Mouse (Mus musculus) adrenal gland, adult 8-10 months (tissue): ENCODE data around the gene Dnm2. TPM values are rescaled to one million over a fixed set of nuclear protein-coding genes. Genes with fewer than 3 reads are reported as not detected.
A peak's percentile ranks its signal among the peaks of the same experiment; 100 is the strongest.

Source experiments
- DNase-seq: peaks from one replicate; pipeline ENCODE4 v3.0.0; 2022
- microRNA-seq, 2 experiments: library from miRNA; unstranded; fragments of <30 nt; microRNA quantifications; one replicate each; pipeline ENCODE4 v1.2.0; 2022
- total RNA-seq, 4 experiments: library from RNA; stranded (reverse); gene quantifications; 2 replicates each; pipeline ENCODE4 v1.2.4; 2022

Dnm2 gene
- total RNA-seq, 4 experiments from 2014 or later = 106 to 132 (median 114) TPM

- DNase-seq = no peak
Measured at GRCm38 (mm10) chr9:21546789-21547074, 122.0 kb downstream of the Dnm2 start, which contains the start of gene Carm1. Gene Carm1, plus strand, starts transcription at chr9:21546894.

GRCm38 (mm10) chr9:21547075-21547941, 122.6 kb downstream of the Dnm2 start:
- DNase-seq = peak; percentile 53

- no peak for DNase-seq
Measured at GRCm38 (mm10) chr9:21551049-21551448, 126.3 kb downstream of the Dnm2 start.

- DNase-seq = no peak
Measured at GRCm38 (mm10) chr9:21553607-21554273, 129.0 kb downstream of the Dnm2 start.

GRCm38 (mm10) chr9:21555198-21555742, 130.6 kb downstream of the Dnm2 start:
- DNase-seq = no peak

GRCm38 (mm10) chr9:21556996-21557395, 132.3 kb downstream of the Dnm2 start:
- no peak for DNase-seq

Small RNA genes within 50 kb of the gene (microRNA-seq; reads per million reads assigned to microRNA genes)
- gene Mir199a-1 = 0 to 0.18 reads per million in 2 experiments

Other genes starting within 250 kb of the Dnm2 start
- 10 to 100 TPM; 50.7 to 62.6 (median 57.4) TPM for gene Keap1, start 185.5 kb upstream of the Dnm2 start, total RNA-seq
- under 1 TPM; 0.27 to 0.75 (median 0.46) TPM for gene S1pr5, start 176.5 kb upstream of the Dnm2 start, total RNA-seq
- gene Atg4d, start 159.6 kb upstream of the Dnm2 start, total RNA-seq = 10 to 100 TPM; 38.7 to 47.3 (median 40.8) TPM
- gene Kri1, start 136.9 kb upstream of the Dnm2 start, total RNA-seq = 10 to 100 TPM; 33.0 to 52.0 (median 41.8) TPM
- 10 to 100 TPM; 11.9 to 24.1 (median 18.5) TPM for gene Cdkn2d, start 133.5 kb upstream of the Dnm2 start, total RNA-seq
- under 1 TPM in 1 of 4 experiments, not detected in 3; 0.23 TPM for gene Ap1m2, start 112.6 kb upstream of the Dnm2 start, total RNA-seq
- 100 to 1,000 TPM in 1 of 4 experiments, 10 to 100 TPM in 3; 39.0 to 103 (median 67.3) TPM for gene Slc44a2, start 104.2 kb upstream of the Dnm2 start, total RNA-seq
- 10 to 100 TPM; 47.3 to 86.4 (median 66.0) TPM for gene Ilf3, start 57.0 kb upstream of the Dnm2 start, total RNA-seq
- gene Qtrt1, start 13.1 kb upstream of the Dnm2 start, total RNA-seq = 10 to 100 TPM; 18.2 to 23.4 (median 19.0) TPM
- 10 to 100 TPM; 33.2 to 41.1 (median 37.1) TPM for gene Tmed1, start 85.3 kb downstream of the Dnm2 start, total RNA-seq
- 1 to 10 TPM in 3 of 4 experiments, under 1 TPM in 1; 0.77 to 2.3 (median 1.6) TPM for gene AB124611, start 101.3 kb downstream of the Dnm2 start, total RNA-seq
- 10 to 100 TPM; 37.7 to 59.2 (median 52.6) TPM for gene Carm1, start 122.0 kb downstream of the Dnm2 start, total RNA-seq
- gene Timm29, start 167.8 kb downstream of the Dnm2 start, total RNA-seq = 10 to 100 TPM; 61.4 to 80.6 (median 69.3) TPM
- gene Yipf2, start 167.9 kb downstream of the Dnm2 start, total RNA-seq = 10 to 100 TPM; 33.2 to 52.0 (median 44.1) TPM
- 10 to 100 TPM; 78.6 to 92.0 (median 80.9) TPM for gene Smarca4, start 191.3 kb downstream of the Dnm2 start, total RNA-seq